Comparison of ENCODE assay signal across 1 mouse cellular context in genomic region chr15:84973544-84973871, GRCm38 (mm10).
TF ChIP-seq lines count a peak whose summit lies in the region.

No protein-coding gene starts in this region.

TF ChIP-seq in myocyte, 11 proteins besides CTCF, POLR2A, EP300 and RAD21:
- TF ChIP-seq MYOD1 (IDR thresholded peaks at IDR 0.05; ENCODE audit: control insufficient read depth in 1 of 3, insufficient read length in 2 of 3, low read depth in 2 of 3) (no peak), MAX (IDR thresholded peaks at IDR 0.05; ENCODE audit: low read depth) (no peak), TCF12 (IDR thresholded peaks at IDR 0.05; ENCODE audit: insufficient read depth, poor library complexity, severe bottlenecking) (no peak), SRF (IDR thresholded peaks at IDR 0.05; ENCODE audit: control insufficient read depth, insufficient read length, low read depth) (no peak), TCF3 (IDR thresholded peaks at IDR 0.05; ENCODE audit: insufficient read length, low read depth) (no peak), CEBPB (IDR thresholded peaks at IDR 0.05; ENCODE audit: insufficient read depth, poor library complexity, severe bottlenecking) (no peak), E2F4 (IDR thresholded peaks at IDR 0.05; ENCODE audit: insufficient read depth) (no peak), POLR2AphosphoS2 (IDR thresholded peaks at IDR 0.05; ENCODE audit: insufficient read length, low read depth) (no peak), MYOG (IDR thresholded peaks at IDR 0.05; ENCODE audit: control insufficient read depth in 1 of 3, insufficient read depth in 1 of 3, insufficient read length in 2 of 3, low read depth in 2 of 3) (no peak), USF1 (IDR thresholded peaks at IDR 0.05; ENCODE audit: low read depth) (no peak), REST (IDR thresholded peaks at IDR 0.05; ENCODE audit: insufficient read depth, insufficient read length) (no peak)
